Mouse (Mus musculus) kidney, adult 8-10 months (tissue): Measurements from ENCODE around the gene Il1rl2.

Experiments
- DNase-seq, 2 experiments: peaks; one replicate each; pipeline ENCODE4 v3.0.0; 2022

Il1rl2 gene

GRCm38 (mm10) chr1:40325711-40326327 is 1.4 kb downstream of the Il1rl2 start:
- DNase-seq = no peak

- DNase-seq = no peak
These were observed 3.2 kb downstream of the Il1rl2 start for GRCm38 (mm10) chr1:40327604-40328003.

- DNase-seq = no peak
These were observed 5.1 kb downstream of the Il1rl2 start for GRCm38 (mm10) chr1:40329526-40329925.

- DNase-seq = no peak
These were observed 5.8 kb downstream of the Il1rl2 start for GRCm38 (mm10) chr1:40330181-40330580.

GRCm38 (mm10) chr1:40339346-40339745 is 14.9 kb downstream of the Il1rl2 start:
- no peak for DNase-seq

GRCm38 (mm10) chr1:40340102-40340501 is 15.7 kb downstream of the Il1rl2 start:
- DNase-seq = no peak

- no peak for DNase-seq
These were observed 27.9 kb downstream of the Il1rl2 start for GRCm38 (mm10) chr1:40352158-40352903.

- no peak for DNase-seq
These were observed 28.5 kb downstream of the Il1rl2 start for GRCm38 (mm10) chr1:40352904-40353286.

GRCm38 (mm10) chr1:40354665-40355064 is 30.3 kb downstream of the Il1rl2 start:
- DNase-seq = no peak

GRCm38 (mm10) chr1:40355431-40355843 is 31.0 kb downstream of the Il1rl2 start:
- no peak for DNase-seq

GRCm38 (mm10) chr1:40355904-40356521 is 31.6 kb downstream of the Il1rl2 start:
- no peak for DNase-seq

GRCm38 (mm10) chr1:40357921-40358320 is 33.5 kb downstream of the Il1rl2 start:
- DNase-seq = no peak

- peak in 1 of 2 experiments; percentile 12 for DNase-seq
These were observed 33.9 kb downstream of the Il1rl2 start for GRCm38 (mm10) chr1:40358351-40358750.

- DNase-seq = no peak
These were observed 34.4 kb downstream of the Il1rl2 start for GRCm38 (mm10) chr1:40358771-40359181.

GRCm38 (mm10) chr1:40359731-40360130 is 35.3 kb downstream of the Il1rl2 start:
- no peak for DNase-seq

GRCm38 (mm10) chr1:40360969-40361368 is 36.6 kb downstream of the Il1rl2 start:
- no peak for DNase-seq

- DNase-seq = no peak
These were observed 37.2 kb downstream of the Il1rl2 start for GRCm38 (mm10) chr1:40361596-40361995.

GRCm38 (mm10) chr1:40362784-40363183 is 38.4 kb downstream of the Il1rl2 start:
- DNase-seq = no peak

GRCm38 (mm10) chr1:40372951-40373350 is 48.5 kb downstream of the Il1rl2 start:
- no peak for DNase-seq

GRCm38 (mm10) chr1:40375148-40375547 is 50.7 kb downstream of the Il1rl2 start:
- no peak for DNase-seq

- no peak for DNase-seq
These were observed 52.3 kb downstream of the Il1rl2 start for GRCm38 (mm10) chr1:40376745-40377144.

GRCm38 (mm10) chr1:40378794-40379193 is 54.4 kb downstream of the Il1rl2 start:
- peak; percentile 3 to 54 for DNase-seq

GRCm38 (mm10) chr1:40380111-40380510 is 55.7 kb downstream of the Il1rl2 start:
- peak; percentile 19 to 54 for DNase-seq

- DNase-seq = no peak
These were observed 56.6 kb downstream of the Il1rl2 start for GRCm38 (mm10) chr1:40380990-40381389.
